Mouse (Mus musculus): ENCODE data around the gene Arid1b. TPM values are rescaled to one million over a fixed set of nuclear protein-coding genes. Genes with fewer than 3 reads are reported as not detected.
A peak's percentile ranks its signal among the peaks of the same experiment; 100 is the strongest.

Gene Arid1b
- polyA plus RNA-seq, 1 experiment from 2014 or later: 14.8 TPM

DNA sequence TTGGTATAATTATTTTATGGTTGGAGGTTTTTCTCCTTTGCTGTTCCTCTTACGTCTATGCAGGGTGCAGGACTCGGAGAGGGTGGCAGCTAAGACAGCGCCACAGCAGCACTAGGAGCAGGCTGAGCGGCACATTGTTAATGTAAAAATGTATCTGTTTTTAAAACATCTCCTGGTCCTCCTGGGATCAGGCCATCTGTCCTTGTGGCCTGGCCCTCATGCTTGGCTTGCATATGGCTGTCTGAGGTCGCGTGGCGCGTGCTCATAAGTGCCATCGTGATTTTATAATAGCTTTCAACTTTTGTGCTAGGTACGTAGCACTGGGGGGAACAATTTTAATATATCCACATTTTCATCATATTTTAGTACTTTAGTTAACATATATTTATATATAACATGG is 201.9 kb downstream of the Arid1b start:
- H3K27me3 ChIP-seq (ENCODE audit: control insufficient read depth, insufficient read depth, low read length): no peaks in the 10 kb centered on the region
- DNase-seq (ENCODE audit: low spot score) (no peak), ATAC-seq (ENCODE audit: insufficient number of reproducible peaks, low FRiP score, low TSS enrichment, low read depth) (no peak)
- peaks cover 2% of the 10 kb centered on the region for H3K4me1 ChIP-seq (ENCODE audit: control insufficient read depth, insufficient read depth, low read length)
- H3K9ac ChIP-seq (ENCODE audit: low read length): no peak overlapping the region
- no peak overlapping the region for H3K4me3 ChIP-seq (ENCODE audit: low read depth, low read length)
- H3K9me3 ChIP-seq (ENCODE audit: control insufficient read depth, low read length): no peaks in the 10 kb centered on the region
- no peak overlapping the region for H3K27ac ChIP-seq (replicated peaks; ENCODE audit: low read depth, low read length)
- H3K4me2 ChIP-seq (ENCODE audit: low read depth, severe bottlenecking): no peak overlapping the region
- WGBS: 91% methylated on average over 10 of the region's 10 CpGs
- H3K36me3 ChIP-seq (ENCODE audit: control insufficient read depth, insufficient read depth, low read length): no peaks in the 10 kb centered on the region

DNA sequence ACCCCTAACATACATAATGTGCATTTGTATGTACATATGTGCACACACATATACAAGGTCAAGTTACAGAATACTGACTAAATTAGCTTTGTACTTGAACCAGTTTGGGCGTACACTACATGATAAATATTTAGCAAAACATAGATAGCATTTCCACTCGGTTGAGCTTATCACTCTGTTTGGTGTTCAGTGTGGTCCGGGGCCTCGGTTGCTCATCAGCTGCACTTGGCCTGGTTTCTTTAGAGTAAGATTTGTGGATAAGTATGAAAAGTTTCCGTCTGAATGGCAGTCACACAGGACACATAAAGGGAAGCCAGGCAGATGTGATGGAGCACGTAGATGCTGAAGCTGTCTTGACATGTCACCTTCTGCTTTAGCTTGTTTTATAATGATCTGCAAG is 202.4 kb downstream of the Arid1b start:
- Histone ChIP-seq H3K27ac (replicated peaks; ENCODE audit: low read depth, low read length) (no peak overlapping the region), H3K4me2 (ENCODE audit: low read depth, severe bottlenecking) (no peak overlapping the region), H3K9me3 (ENCODE audit: control insufficient read depth, low read length) (no peaks in the 10 kb centered on the region), H3K4me3 (ENCODE audit: low read depth, low read length) (no peak overlapping the region), H3K9ac (ENCODE audit: low read length) (no peak overlapping the region), H3K27me3 (ENCODE audit: control insufficient read depth, insufficient read depth, low read length) (no peaks in the 10 kb centered on the region), H3K4me1 (ENCODE audit: control insufficient read depth, insufficient read depth, low read length) (peaks cover 2% of the 10 kb centered on the region), H3K36me3 (ENCODE audit: control insufficient read depth, insufficient read depth, low read length) (no peaks in the 10 kb centered on the region)
- 90% methylated on average over 6 of the region's 6 CpGs for WGBS
- ATAC-seq (ENCODE audit: insufficient number of reproducible peaks, low FRiP score, low TSS enrichment, low read depth) (no peak), DNase-seq (ENCODE audit: low spot score) (no peak)

DNA sequence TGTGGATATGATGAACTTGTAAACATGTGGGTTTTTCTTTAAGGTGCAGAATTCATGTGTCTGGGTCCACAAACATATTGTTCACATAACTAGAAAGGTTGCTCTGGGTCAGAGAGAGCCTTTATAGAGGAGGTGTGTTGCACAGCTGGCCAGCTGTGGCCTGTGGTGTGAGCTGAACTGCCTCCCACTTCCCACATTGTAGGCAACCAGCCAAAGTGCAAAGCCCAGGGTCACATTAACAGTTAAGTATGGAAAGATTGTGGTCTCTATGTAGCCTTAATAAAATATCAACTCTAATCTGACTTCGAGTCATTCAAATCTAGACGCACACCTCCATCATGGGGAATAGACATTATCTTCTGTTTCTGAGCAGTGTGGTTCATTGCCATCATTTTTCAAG is 203.0 kb downstream of the Arid1b start:
- H3K36me3 ChIP-seq (ENCODE audit: control insufficient read depth, insufficient read depth, low read length): no peaks in the 10 kb centered on the region
- ATAC-seq (ENCODE audit: insufficient number of reproducible peaks, low FRiP score, low TSS enrichment, low read depth) (no peak), DNase-seq (ENCODE audit: low spot score) (no peak)
- no peak overlapping the region for H3K27ac ChIP-seq (replicated peaks; ENCODE audit: low read depth, low read length)
- no peak overlapping the region for H3K4me3 ChIP-seq (ENCODE audit: low read depth, low read length)
- no peak overlapping the region for H3K4me2 ChIP-seq (ENCODE audit: low read depth, severe bottlenecking)
- H3K4me1 ChIP-seq (ENCODE audit: control insufficient read depth, insufficient read depth, low read length): peaks cover 2% of the 10 kb centered on the region
- H3K9me3 ChIP-seq (ENCODE audit: control insufficient read depth, low read length): no peaks in the 10 kb centered on the region
- H3K9ac ChIP-seq (ENCODE audit: low read length): no peak overlapping the region
- H3K27me3 ChIP-seq (ENCODE audit: control insufficient read depth, insufficient read depth, low read length): no peaks in the 10 kb centered on the region
- WGBS: 86% methylated on average over 2 of the region's 2 CpGs

DNA sequence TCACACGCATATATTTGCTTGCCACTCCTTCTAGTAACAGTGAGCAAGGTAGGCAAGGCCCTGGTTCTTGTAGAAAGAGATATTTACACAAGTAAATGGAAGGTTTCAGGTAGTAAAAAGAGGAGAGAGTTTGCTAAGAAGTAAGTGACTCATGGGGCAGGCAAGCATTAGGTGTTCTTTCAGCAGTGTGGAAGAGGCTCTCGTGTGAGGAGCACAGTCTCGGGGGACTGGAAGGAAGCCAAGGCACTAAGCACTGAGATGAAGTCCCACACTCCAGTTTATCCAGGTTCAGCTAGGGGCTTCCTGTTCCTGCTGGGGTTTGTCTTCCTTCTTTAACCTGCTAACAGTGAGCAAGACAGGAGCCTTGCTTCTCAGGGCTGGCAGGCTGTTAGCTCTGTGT is 203.6 kb downstream of the Arid1b start:
- ATAC-seq (ENCODE audit: insufficient number of reproducible peaks, low FRiP score, low TSS enrichment, low read depth): no peak
- H3K9ac ChIP-seq (ENCODE audit: low read length): no peak overlapping the region

DNA sequence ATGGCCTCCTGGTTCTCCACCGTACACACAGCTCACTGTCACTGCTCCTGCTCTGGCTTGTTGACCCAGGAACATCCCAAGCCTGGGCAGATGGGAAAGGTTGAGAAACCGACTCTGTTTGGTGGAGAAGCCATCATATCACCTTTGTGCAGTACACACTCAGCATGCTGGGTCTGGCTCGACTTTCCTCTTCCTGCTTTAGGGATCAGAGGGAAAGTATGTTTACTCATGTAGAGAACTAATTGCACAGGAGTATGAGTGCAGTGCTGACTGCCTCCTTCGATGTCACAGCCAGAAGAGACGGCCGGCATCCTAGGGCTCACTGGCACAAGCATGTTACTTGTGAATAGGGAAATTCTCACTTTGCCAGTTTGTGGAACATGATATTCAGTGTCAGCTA is 204.1 kb downstream of the Arid1b start:
- 79% methylated on average over 6 of the region's 6 CpGs for WGBS
- H3K27ac ChIP-seq (replicated peaks; ENCODE audit: low read depth, low read length): no peak overlapping the region

More for the DNA sequence above, 203.6 kb downstream of the Arid1b start:
- no peaks in the 10 kb centered on the region for H3K9me3 ChIP-seq (ENCODE audit: control insufficient read depth, low read length)
- no peaks in the 10 kb centered on the region for H3K27me3 ChIP-seq (ENCODE audit: control insufficient read depth, insufficient read depth, low read length)
- no peak overlapping the region for H3K4me3 ChIP-seq (ENCODE audit: low read depth, low read length)
- 94% methylated on average over 3 of the region's 3 CpGs for WGBS
- no peak for DNase-seq (ENCODE audit: low spot score)
- H3K27ac ChIP-seq (replicated peaks; ENCODE audit: low read depth, low read length): no peak overlapping the region
- H3K4me1 ChIP-seq (ENCODE audit: control insufficient read depth, insufficient read depth, low read length): no peaks in the 10 kb centered on the region
- no peaks in the 10 kb centered on the region for H3K36me3 ChIP-seq (ENCODE audit: control insufficient read depth, insufficient read depth, low read length)
- H3K4me2 ChIP-seq (ENCODE audit: low read depth, severe bottlenecking): no peak overlapping the region

DNA sequence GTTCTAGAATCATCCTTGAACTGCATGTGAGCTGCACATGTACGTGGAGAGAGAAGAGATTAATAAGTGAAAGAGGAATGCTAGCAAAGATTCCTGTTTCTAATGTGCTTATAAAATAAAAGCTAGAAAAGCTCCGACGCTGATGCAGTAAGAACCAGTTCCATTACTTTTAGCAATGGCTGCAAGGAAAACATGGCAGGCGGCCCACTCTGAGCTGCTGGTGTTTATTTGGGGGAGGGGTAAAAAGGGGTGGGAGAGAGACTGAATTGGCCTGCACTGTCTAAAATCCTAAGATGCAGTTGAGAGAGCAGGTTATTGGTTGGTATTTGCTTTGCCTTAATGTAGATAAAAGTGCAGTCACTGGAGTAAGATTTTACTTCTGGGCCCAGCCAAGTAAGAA is 204.7 kb downstream of the Arid1b start:
- H3K27ac ChIP-seq (replicated peaks; ENCODE audit: low read depth, low read length): no peak overlapping the region
- H3K9me3 ChIP-seq (ENCODE audit: control insufficient read depth, low read length): no peaks in the 10 kb centered on the region
- H3K4me2 ChIP-seq (ENCODE audit: low read depth, severe bottlenecking): no peak overlapping the region
- H3K4me3 ChIP-seq (ENCODE audit: low read depth, low read length): no peak overlapping the region
- H3K9ac ChIP-seq (ENCODE audit: low read length): no peak overlapping the region
- no peaks in the 10 kb centered on the region for H3K36me3 ChIP-seq (ENCODE audit: control insufficient read depth, insufficient read depth, low read length)
- no peaks in the 10 kb centered on the region for H3K4me1 ChIP-seq (ENCODE audit: control insufficient read depth, insufficient read depth, low read length)
- ATAC-seq (ENCODE audit: insufficient number of reproducible peaks, low FRiP score, low TSS enrichment, low read depth) (no peak), DNase-seq (ENCODE audit: low spot score) (no peak)
- 79% methylated on average over 4 of the region's 4 CpGs for WGBS
- H3K27me3 ChIP-seq (ENCODE audit: control insufficient read depth, insufficient read depth, low read length): no peaks in the 10 kb centered on the region

More for the DNA sequence above, 204.1 kb downstream of the Arid1b start:
- no peak for DNase-seq (ENCODE audit: low spot score)
- ATAC-seq (ENCODE audit: insufficient number of reproducible peaks, low FRiP score, low TSS enrichment, low read depth): no peak
- Histone ChIP-seq H3K9ac (ENCODE audit: low read length) (no peak overlapping the region), H3K36me3 (ENCODE audit: control insufficient read depth, insufficient read depth, low read length) (no peaks in the 10 kb centered on the region), H3K4me3 (ENCODE audit: low read depth, low read length) (no peak overlapping the region), H3K4me2 (ENCODE audit: low read depth, severe bottlenecking) (no peak overlapping the region), H3K4me1 (ENCODE audit: control insufficient read depth, insufficient read depth, low read length) (no peaks in the 10 kb centered on the region), H3K9me3 (ENCODE audit: control insufficient read depth, low read length) (no peaks in the 10 kb centered on the region), H3K27me3 (ENCODE audit: control insufficient read depth, insufficient read depth, low read length) (no peaks in the 10 kb centered on the region)

DNA sequence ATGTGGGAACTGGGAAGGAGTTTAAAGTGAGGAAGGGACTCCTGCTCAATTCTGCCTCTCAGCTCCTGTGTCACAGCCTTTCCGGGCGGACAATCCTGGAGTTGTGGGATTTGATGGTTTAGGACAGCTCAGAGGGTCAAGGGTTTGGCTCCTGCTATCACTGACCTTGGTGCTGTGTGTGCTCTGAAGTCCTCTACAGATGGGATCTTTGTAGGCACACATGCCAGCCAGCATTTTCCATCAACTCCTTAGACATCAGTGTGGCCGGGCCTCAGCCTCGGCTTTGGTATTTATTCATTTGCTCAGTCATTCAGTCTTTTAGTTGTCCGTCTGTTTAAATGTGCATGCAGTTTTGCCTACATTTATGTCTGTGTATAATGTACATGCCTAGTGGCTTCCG is 206.5 kb downstream of the Arid1b start:
- H3K36me3 ChIP-seq (ENCODE audit: control insufficient read depth, insufficient read depth, low read length): no peaks in the 10 kb centered on the region
- no peaks in the 10 kb centered on the region for H3K9me3 ChIP-seq (ENCODE audit: control insufficient read depth, low read length)
- H3K4me1 ChIP-seq (ENCODE audit: control insufficient read depth, insufficient read depth, low read length): no peaks in the 10 kb centered on the region
- no peaks in the 10 kb centered on the region for H3K27me3 ChIP-seq (ENCODE audit: control insufficient read depth, insufficient read depth, low read length)
- no peak overlapping the region for H3K9ac ChIP-seq (ENCODE audit: low read length)
- ATAC-seq (ENCODE audit: insufficient number of reproducible peaks, low FRiP score, low TSS enrichment, low read depth) (no peak), DNase-seq (ENCODE audit: low spot score) (no peak)
- 94% methylated on average over 6 of the region's 6 CpGs for WGBS
- H3K4me3 ChIP-seq (ENCODE audit: low read depth, low read length): no peak overlapping the region
- H3K4me2 ChIP-seq (ENCODE audit: low read depth, severe bottlenecking): no peak overlapping the region
- no peak overlapping the region for H3K27ac ChIP-seq (replicated peaks; ENCODE audit: low read depth, low read length)

DNA sequence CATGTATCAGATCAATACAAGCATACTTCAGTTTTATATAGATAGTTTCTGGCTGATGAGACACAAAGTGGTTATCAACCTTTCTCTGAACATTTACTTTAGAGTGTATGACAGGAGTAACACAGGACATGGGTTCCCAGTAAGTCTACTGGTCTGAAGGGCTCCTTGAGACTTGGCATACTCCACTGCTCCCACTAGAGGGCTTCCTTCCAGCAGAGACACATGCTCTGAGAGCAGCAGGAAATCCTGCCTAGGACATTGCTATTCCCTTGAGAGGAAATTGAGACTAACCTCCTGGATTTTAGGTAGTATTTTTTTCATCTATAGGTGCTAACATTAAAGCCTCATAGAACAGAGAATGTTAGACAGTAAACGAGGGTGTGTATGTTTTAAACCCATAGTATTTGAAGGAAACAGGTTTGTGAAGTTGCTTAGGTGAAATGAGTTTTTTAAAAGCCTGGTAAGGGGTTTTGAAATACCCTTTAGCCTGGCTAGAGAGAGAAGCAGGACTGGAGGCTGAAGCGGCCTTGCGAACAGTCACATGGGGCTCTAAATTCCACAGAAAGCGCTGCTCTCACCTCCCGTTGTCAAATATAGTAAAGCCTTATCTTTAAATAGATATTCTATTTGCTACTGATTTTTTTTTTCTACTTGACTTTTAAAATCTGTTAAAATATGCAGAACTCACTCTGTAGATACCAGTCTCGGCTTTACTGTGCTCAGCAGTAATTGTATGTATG is 207.9 kb downstream of the Arid1b start:
- peaks cover 5% of the 10 kb centered on the region; the same call in 1 of the 2 replicates for H3K4me1 ChIP-seq (ENCODE audit: control insufficient read depth, insufficient read depth, low read length)
- DNase-seq (ENCODE audit: low spot score): peak; percentile 56

DNA sequence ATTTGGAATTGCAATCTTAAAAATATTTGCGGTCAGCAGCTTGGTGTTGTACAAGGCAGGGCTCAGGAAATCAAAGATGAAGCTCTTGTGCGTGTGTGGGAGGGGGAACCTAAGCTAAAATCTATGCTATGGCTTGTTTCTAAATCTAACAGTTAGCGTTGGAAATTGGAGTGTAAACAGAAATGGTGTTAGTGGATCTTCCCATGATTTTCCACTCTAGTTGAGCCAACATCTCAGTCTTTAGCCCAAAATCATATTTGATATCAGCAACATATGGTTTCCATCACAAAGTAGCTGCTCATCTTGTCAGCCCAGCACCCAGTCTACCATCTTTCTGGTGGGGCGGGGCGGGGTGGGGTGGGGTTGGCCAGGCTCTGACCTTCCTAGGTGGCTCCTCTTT is 208.6 kb downstream of the Arid1b start:
- Histone ChIP-seq H3K4me1 (ENCODE audit: control insufficient read depth, insufficient read depth, low read length) (peaks cover 5% of the 10 kb centered on the region; the same call in 1 of the 2 replicates), H3K27me3 (ENCODE audit: control insufficient read depth, insufficient read depth, low read length) (no peaks in the 10 kb centered on the region), H3K4me2 (ENCODE audit: low read depth, severe bottlenecking) (no peak overlapping the region), H3K9ac (ENCODE audit: low read length) (no peak overlapping the region), H3K4me3 (ENCODE audit: low read depth, low read length) (no peak overlapping the region), H3K27ac (replicated peaks; ENCODE audit: low read depth, low read length) (no peak overlapping the region), H3K36me3 (ENCODE audit: control insufficient read depth, insufficient read depth, low read length) (no peaks in the 10 kb centered on the region), H3K9me3 (ENCODE audit: control insufficient read depth, low read length) (no peaks in the 10 kb centered on the region)
- no peak for ATAC-seq (ENCODE audit: insufficient number of reproducible peaks, low FRiP score, low TSS enrichment, low read depth)
- 93% methylated on average over 5 of the region's 5 CpGs for WGBS
- no peak for DNase-seq (ENCODE audit: low spot score)

More for the DNA sequence above, 207.9 kb downstream of the Arid1b start:
- no peak for ATAC-seq (ENCODE audit: insufficient number of reproducible peaks, low FRiP score, low TSS enrichment, low read depth)
- H3K9ac ChIP-seq (ENCODE audit: low read length): no peak overlapping the region
- no peak overlapping the region for H3K27ac ChIP-seq (replicated peaks; ENCODE audit: low read depth, low read length)
- H3K27me3 ChIP-seq (ENCODE audit: control insufficient read depth, insufficient read depth, low read length): no peaks in the 10 kb centered on the region
- H3K4me2 ChIP-seq (ENCODE audit: low read depth, severe bottlenecking): no peak overlapping the region
- 84% methylated on average over 6 of the region's 6 CpGs for WGBS
- H3K4me3 ChIP-seq (ENCODE audit: low read depth, low read length): no peak overlapping the region
- H3K36me3 ChIP-seq (ENCODE audit: control insufficient read depth, insufficient read depth, low read length): no peaks in the 10 kb centered on the region
- no peaks in the 10 kb centered on the region for H3K9me3 ChIP-seq (ENCODE audit: control insufficient read depth, low read length)
